Mouse (Mus musculus): ENCODE results near the gene Tcea3. TPM values are rescaled to one million over a fixed set of nuclear protein-coding genes. Genes with fewer than 3 reads are reported as not detected.

The Tcea3 gene
- polyA plus RNA-seq (2015; fragmentation: Nextera tagmentation; extraction: Ambion mirVana), result 3.6 and 7.3 TPM in 2 replicates

DNA sequence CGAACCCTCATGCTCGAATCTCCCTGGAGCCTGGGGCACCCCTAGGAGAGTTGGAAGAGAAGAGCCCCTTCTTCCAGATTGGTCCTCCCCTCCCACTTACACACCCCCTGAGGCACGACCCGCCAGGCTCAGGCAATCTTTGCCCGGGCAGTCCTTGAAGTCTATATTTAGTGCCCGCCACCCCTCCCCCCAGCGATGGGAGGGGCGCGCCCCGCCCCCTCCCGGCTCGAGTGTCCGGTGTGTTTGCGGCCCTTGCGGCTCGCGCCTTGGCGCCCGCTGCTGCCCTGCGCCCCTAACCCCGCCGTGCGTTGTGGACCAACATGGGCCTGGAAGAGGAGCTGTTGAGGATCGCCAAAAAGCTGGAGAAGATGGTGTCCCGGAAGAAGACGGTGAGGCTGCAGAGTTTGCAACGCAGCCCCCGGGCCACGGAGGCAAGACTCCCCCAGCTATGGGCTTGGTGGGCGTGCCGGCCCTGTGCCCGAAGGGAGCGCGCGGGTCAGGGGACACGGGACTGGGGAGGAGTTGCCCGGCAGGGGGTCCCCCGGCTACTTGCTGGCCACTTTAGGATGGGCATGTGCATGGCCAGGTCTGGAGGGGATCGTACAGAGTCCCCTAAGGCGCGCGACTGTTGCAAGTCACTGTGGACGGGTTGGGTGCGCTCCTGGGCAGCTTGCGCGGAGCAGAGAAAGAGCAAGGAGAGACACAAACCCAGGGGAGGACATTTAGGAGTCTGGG, at the start of gene Tcea3:
Tcea3 (plus strand) TSS at position 1 of the 735 bp plus-strand sequence.
- no peak for ATAC-seq (ENCODE audit: insufficient number of reproducible peaks, insufficient read depth, low FRiP score, low TSS enrichment, low read depth)
- no peak within 1 kb of the TSS for H3K27ac ChIP-seq
- peaks cover 45% of the 10 kb centered on the region for H3K4me1 ChIP-seq
- peaks cover 14% of the 10 kb centered on the region for H3K36me3 ChIP-seq
- WGBS, result 1% methylated on average over 46 of the region's 46 CpGs
- peak within 1 kb of the TSS; percentile 96 for H3K4me2 ChIP-seq
- H3K4me3 ChIP-seq, result peak within 1 kb of the TSS; percentile 54
- H3K9ac ChIP-seq, result peak within 1 kb of the TSS; percentile 66
- H3K27me3 ChIP-seq, result peaks cover 92% of the 10 kb centered on the region
- H3K9me3 ChIP-seq, result no peaks in the 10 kb centered on the region

DNA sequence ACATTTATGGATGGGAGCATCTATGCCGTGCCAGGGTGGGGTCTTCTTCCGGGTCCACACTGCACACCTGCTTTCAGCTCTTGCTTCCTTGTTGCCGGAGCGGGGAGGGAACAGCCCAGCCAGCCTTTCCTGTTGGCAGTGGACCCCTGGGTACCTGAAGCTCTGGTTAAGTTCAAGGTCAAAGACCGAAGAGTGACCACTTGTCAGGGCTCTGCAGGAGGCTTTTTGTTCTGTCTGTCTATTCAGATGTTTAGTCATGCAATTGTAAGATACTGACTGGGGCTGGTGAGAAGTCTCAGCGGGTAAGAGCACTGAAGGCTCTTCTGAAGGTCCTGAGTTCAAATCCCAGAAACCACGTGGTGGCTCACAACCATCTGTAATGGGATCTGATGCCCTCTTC, 48.7 kb upstream of the Tcea3 start:
- H3K36me3 ChIP-seq, result no peaks in the 10 kb centered on the region
- H3K4me2 ChIP-seq, result no peak overlapping the region
- H3K9ac ChIP-seq, result no peak overlapping the region
- no peak overlapping the region for H3K4me3 ChIP-seq
- H3K27ac ChIP-seq, result no peak overlapping the region
- H3K4me1 ChIP-seq, result peaks cover 24% of the 10 kb centered on the region
- no peaks in the 10 kb centered on the region for H3K9me3 ChIP-seq
- no peak for ATAC-seq (ENCODE audit: insufficient number of reproducible peaks, insufficient read depth, low FRiP score, low TSS enrichment, low read depth)
- H3K27me3 ChIP-seq, result 0 out of 2 replicates have a peak, but pooled peaks cover 8% of the 10 kb centered on the region
- 83% methylated on average over 7 of the region's 7 CpGs for WGBS

DNA sequence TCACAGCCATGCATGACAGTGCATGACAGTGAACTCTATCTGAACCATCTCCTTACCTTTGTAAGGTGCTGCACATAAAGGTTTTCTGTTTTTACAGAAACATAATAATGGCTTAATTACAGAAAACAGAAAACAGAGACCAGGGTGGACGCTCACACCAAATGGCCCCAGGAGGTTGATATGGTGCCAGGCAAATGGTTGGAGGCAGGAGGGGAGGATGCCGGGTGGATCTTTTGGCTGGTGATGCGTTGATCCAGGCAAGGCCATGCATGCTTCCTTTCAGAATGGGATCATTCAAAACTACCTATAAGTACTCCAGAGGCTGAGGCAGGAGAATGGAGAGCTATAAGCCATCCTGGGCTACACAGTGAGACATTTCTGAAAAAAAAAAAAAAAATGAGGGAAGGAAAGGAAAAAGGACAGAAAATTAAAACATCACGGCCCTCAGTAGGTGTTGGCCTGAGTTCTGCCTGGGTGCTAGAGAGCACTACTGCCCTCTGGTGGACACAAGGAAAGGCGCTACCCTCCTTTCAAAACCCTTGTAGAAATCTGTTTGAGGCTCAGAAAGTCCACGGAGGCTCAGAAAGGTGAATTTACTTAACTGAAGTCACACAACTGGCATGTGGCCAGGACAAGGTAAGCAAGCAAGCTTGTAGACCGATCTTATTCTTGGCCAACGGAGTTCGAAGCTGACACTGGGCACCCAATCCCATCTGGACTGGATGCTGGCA, 47.8 kb upstream of the Tcea3 start:
- H3K4me3 ChIP-seq, result no peak overlapping the region
- H3K36me3 ChIP-seq, result no peaks in the 10 kb centered on the region
- H3K9ac ChIP-seq, result no peak overlapping the region
- ATAC-seq (ENCODE audit: insufficient number of reproducible peaks, insufficient read depth, low FRiP score, low TSS enrichment, low read depth), result no peak
- WGBS, result 32% methylated on average over 9 of the region's 9 CpGs
- peaks cover 24% of the 10 kb centered on the region for H3K4me1 ChIP-seq
- no peaks in the 10 kb centered on the region for H3K9me3 ChIP-seq
- no peak overlapping the region for H3K4me2 ChIP-seq
- H3K27me3 ChIP-seq, result 0 out of 2 replicates have a peak, but pooled peaks cover 8% of the 10 kb centered on the region
- no peak overlapping the region for H3K27ac ChIP-seq

DNA sequence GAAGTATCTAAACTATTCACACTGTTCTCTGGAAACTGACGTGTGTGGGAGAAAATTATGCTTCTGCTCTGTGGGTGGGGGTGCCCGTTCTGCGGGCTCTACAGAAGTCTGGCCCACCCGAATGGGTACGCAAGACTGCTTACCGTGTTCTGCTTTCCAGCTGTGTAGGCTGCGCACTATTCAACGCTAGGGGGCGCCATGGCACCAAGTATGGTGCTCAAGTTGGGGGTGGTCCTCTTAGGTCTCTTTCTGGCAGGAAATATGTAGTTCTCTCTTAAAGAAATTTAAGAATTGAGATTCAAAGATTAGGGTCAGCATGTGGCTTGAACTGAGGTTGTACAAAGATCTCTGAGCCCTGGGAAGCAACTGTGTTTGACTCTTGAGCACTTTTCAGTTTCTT, 45.0 kb upstream of the Tcea3 start:
- no peak for ATAC-seq (ENCODE audit: insufficient number of reproducible peaks, insufficient read depth, low FRiP score, low TSS enrichment, low read depth)
- H3K36me3 ChIP-seq, result no peaks in the 10 kb centered on the region
- H3K27ac ChIP-seq, result no peak overlapping the region
- no peak overlapping the region for H3K4me2 ChIP-seq
- no peak overlapping the region for H3K9ac ChIP-seq
- 5% methylated on average over 9 of the region's 9 CpGs for WGBS
- H3K9me3 ChIP-seq, result no peaks in the 10 kb centered on the region
- no peak overlapping the region for H3K4me3 ChIP-seq
- H3K27me3 ChIP-seq, result 0 out of 2 replicates have a peak, but pooled peaks cover 8% of the 10 kb centered on the region
- H3K4me1 ChIP-seq, result peaks cover 21% of the 10 kb centered on the region

DNA sequence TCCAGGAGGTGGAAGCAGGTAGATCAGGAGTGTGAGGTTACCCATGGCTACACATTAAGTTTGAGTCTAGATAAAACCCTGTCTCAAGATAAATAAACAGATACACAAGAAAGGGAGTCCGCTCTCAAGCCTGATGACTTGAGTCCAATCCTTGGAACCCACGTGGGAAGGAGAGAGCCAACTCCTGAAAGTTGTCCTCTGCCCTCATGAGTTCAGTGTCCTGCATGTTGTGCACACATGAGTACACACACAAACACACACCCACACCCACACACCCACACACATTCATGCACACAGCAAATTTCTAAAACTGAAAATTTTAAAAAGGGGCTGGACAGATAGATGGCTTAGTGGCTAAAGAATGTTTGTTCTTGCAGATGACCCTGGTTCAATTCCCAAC, 42.8 kb upstream of the Tcea3 start:
- 82% methylated on average over 2 of the region's 2 CpGs for WGBS
- peaks cover 30% of the 10 kb centered on the region for H3K4me1 ChIP-seq
- no peak for ATAC-seq (ENCODE audit: insufficient number of reproducible peaks, insufficient read depth, low FRiP score, low TSS enrichment, low read depth)
- no peak overlapping the region for H3K4me2 ChIP-seq
- no peak overlapping the region for H3K9ac ChIP-seq
- no peaks in the 10 kb centered on the region for H3K9me3 ChIP-seq
- no peak overlapping the region for H3K27ac ChIP-seq
- no peak overlapping the region for H3K4me3 ChIP-seq
- 0 out of 2 replicates have a peak, but pooled peaks cover 8% of the 10 kb centered on the region for H3K27me3 ChIP-seq
- H3K36me3 ChIP-seq, result no peaks in the 10 kb centered on the region

DNA sequence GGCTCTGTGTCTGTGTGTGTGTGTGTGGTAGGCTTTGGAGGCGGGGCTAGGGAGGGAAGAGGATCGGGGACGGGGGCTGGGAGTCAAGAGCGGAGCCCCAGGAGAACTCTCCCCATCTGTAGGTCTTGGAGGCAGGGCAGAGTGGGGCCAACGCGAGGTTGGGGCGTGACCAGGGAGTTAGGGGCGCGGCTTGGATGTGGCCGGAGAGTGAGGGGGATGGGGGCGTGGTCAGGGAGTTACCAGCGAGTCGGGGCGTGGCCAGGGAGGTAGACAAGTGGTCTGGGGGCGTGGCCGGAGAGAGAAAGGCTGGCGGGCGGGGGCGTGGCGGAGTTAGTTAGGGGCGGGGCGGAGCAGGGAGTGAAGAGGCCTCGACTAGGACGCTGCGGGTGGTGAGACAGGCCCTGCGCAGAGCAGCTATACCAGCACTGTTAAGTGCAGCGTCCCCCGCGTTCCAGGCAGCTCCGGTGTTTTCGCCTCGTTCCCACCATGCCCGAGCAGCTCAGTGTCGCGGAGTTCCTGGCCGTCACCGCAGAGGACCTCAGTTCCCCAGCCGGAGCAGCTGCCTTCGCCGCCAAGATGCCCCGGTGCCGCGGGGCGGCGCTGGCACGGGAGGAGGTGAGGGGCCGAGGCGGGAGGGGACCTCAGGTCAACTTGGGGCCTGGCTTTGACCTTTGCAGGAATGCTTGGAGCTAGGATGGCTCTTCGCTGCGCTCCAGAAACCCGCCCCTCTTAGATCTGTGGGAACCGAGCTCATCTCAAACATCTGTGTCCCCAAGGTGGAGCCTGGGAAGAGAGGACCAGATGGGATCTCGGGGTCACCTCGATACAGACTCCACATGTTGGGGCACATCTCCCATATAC, 41.3 kb upstream of the Tcea3 start, which contains the start of gene Asap3:
Asap3 (plus strand) TSS at position 333 of the 861 bp plus-strand sequence.
- peak; percentile 89 for ATAC-seq (ENCODE audit: insufficient number of reproducible peaks, insufficient read depth, low FRiP score, low TSS enrichment, low read depth)
- H3K4me2 ChIP-seq, result peak within 1 kb of the TSS; percentile 92
- H3K36me3 ChIP-seq, result peaks cover 3% of the 10 kb centered on the region; the same call in 1 of the 2 replicates
- no peaks in the 10 kb centered on the region for H3K9me3 ChIP-seq
- H3K9ac ChIP-seq, result peak within 1 kb of the TSS; percentile 84
- WGBS, result under 1% methylated on average over 54 of the region's 54 CpGs
- H3K4me1 ChIP-seq, result peaks cover 30% of the 10 kb centered on the region
- 0 out of 2 replicates have a peak, but pooled peaks cover 3% of the 10 kb centered on the region for H3K27me3 ChIP-seq
- H3K4me3 ChIP-seq, result peak within 1 kb of the TSS; percentile 78
- peak within 1 kb of the TSS; percentile 88 for H3K27ac ChIP-seq

DNA sequence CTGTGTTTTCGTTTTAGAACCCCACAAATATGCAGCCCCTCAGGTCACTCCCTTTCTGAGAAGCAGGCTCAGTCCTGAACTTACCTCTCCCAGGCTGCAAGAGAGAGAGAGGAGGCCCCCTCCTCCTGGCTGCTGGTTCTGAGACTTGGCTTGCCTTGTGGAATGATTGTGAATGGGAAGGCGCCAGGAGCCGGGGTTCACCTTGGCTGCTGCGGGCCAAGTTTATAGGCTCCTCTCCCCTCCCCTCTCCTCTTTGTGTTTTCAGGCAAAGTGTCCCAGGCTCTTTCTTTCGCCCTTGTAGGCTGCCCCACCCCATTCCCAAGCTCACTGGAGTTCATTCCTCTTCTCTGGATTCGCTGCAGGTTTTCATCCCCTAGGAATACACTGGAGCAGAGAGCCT, 40.6 kb upstream of the Tcea3 start:
- Histone ChIP-seq H3K9me3 (no peaks in the 10 kb centered on the region), H3K9ac (peak overlapping the region; percentile 84), H3K4me3 (peak overlapping the region; percentile 78), H3K27me3 (no peaks in the 10 kb centered on the region), H3K36me3 (peaks cover 3% of the 10 kb centered on the region; the same call in 1 of the 2 replicates), H3K4me2 (peak overlapping the region; percentile 92), H3K27ac (peak overlapping the region; percentile 88), H3K4me1 (peaks cover 30% of the 10 kb centered on the region)
- WGBS, result 3% methylated on average over 6 of the region's 6 CpGs
- ATAC-seq (ENCODE audit: insufficient number of reproducible peaks, insufficient read depth, low FRiP score, low TSS enrichment, low read depth), result no peak

DNA sequence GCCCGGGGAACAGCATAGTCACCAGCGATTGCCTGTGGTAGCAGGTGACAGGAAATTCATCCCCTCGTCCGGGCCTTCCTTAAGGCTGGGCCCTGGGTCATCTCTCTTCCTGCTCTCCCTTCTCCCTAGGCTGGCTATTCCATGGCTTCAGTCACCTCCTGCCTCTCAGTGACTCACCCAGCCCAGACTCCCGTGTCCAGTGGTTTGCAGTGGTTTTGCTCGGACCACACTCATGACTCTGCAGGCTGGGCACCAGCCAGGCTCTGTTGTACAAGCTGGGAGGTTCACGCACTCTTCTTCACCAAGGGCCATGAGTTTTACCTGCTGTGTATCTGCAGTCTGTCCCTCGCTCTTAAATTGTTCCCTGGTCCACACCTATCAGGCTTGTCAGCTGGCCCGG, 36.6 kb upstream of the Tcea3 start:
- Histone ChIP-seq H3K36me3 (peaks cover 17% of the 10 kb centered on the region), H3K4me2 (no peak overlapping the region), H3K9me3 (no peaks in the 10 kb centered on the region), H3K4me3 (no peak overlapping the region), H3K9ac (no peak overlapping the region), H3K27me3 (no peaks in the 10 kb centered on the region), H3K27ac (no peak overlapping the region), H3K4me1 (peaks cover 17% of the 10 kb centered on the region)
- no peak for ATAC-seq (ENCODE audit: insufficient number of reproducible peaks, insufficient read depth, low FRiP score, low TSS enrichment, low read depth)
- 79% methylated on average over 9 of the region's 9 CpGs for WGBS

DNA sequence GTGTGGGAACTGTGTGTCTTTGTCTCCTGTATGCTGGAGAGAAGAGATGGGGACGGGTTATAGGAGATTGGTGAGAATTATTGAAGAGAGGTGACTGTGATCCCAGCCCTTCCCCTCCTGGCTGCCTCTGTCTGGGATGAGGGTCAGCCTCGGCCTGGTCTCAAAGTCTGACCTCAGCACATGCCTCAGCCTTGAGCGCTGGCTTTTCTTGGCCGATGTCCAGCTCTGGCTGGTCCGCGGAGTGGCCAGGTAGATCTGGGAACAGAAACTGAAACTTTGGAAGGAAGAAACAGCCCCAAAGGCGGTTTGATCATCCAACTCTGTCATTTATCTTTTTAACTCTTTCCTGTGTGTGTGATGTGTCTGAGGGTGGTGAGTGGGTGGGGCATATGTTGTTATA, 33.9 kb upstream of the Tcea3 start:
- Histone ChIP-seq H3K4me3 (no peak overlapping the region), H3K27me3 (peaks cover 5% of the 10 kb centered on the region), H3K4me2 (no peak overlapping the region), H3K27ac (no peak overlapping the region), H3K36me3 (peaks cover 17% of the 10 kb centered on the region), H3K9me3 (no peaks in the 10 kb centered on the region), H3K4me1 (peaks cover 18% of the 10 kb centered on the region), H3K9ac (no peak overlapping the region)
- no peak for ATAC-seq (ENCODE audit: insufficient number of reproducible peaks, insufficient read depth, low FRiP score, low TSS enrichment, low read depth)
- 76% methylated on average over 7 of the region's 7 CpGs for WGBS

DNA sequence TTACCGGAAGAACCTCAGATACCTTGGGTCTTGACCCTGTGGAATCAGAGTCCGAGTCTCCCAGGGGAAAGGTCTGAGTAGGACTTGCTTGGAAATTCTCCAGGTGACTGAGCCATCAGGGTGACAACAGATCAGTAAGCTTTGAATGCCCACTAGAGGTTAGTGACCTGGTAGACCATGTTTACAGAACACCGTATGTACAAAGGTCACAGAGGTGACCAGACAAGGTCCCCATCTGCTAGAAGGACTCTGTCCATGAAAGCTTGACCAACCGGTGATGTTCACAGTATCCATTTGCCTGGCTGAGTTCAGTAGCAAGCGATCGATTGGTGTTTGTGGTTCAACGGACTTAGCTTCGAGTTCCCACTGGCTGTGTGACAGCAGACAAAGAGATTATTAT, 32.7 kb upstream of the Tcea3 start:
- Histone ChIP-seq H3K4me2 (no peak overlapping the region), H3K36me3 (peaks cover 17% of the 10 kb centered on the region), H3K4me3 (no peak overlapping the region), H3K9me3 (no peaks in the 10 kb centered on the region), H3K27ac (no peak overlapping the region), H3K4me1 (peaks cover 28% of the 10 kb centered on the region), H3K9ac (no peak overlapping the region), H3K27me3 (peaks cover 5% of the 10 kb centered on the region)
- WGBS, result 83% methylated on average over 8 of the region's 8 CpGs
- no peak for ATAC-seq (ENCODE audit: insufficient number of reproducible peaks, insufficient read depth, low FRiP score, low TSS enrichment, low read depth)

DNA sequence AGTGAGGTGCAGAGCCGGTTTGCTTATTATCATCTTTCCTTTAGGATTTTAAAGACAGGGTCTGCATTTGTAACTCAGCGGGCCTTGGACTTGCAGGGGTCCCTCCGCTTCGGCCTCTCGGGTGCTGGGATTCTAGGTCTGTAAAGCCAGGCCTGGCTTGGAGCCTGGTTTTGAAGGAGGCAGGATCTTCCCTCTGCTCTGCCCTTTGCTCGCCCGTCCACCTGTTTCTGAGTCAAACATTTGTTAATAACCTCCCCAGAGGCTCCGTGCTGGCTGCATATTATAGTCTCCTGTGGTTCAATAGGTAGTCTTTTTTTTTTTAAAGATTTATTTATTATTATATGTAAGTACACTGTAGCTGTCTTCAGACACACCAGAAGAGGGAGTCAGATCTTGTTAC, 32.0 kb upstream of the Tcea3 start:
- Histone ChIP-seq H3K36me3 (peaks cover 17% of the 10 kb centered on the region), H3K4me3 (no peak overlapping the region), H3K27ac (no peak overlapping the region), H3K27me3 (peaks cover 5% of the 10 kb centered on the region), H3K4me1 (peaks cover 36% of the 10 kb centered on the region), H3K9ac (no peak overlapping the region), H3K9me3 (no peaks in the 10 kb centered on the region), H3K4me2 (no peak overlapping the region)
- no peak for ATAC-seq (ENCODE audit: insufficient number of reproducible peaks, insufficient read depth, low FRiP score, low TSS enrichment, low read depth)
- WGBS, result 83% methylated on average over 8 of the region's 8 CpGs
